ENCODE assay signal across 8 mouse cellular contexts in genomic region chr12:70686971-70687370, GRCm38 (mm10).
DNase-seq lines count a peak whose midpoint lies in the region; ATAC-seq and TF ChIP-seq lines count a peak whose summit lies in the region.

No protein-coding gene starts in this region.

- no peak for TF ChIP-seq CTCF in heart, postnatal 0 days (IDR thresholded peaks at IDR 0.05; ENCODE audit: low read depth)

- DNase-seq in hindbrain, embryonic 14.5 days (ENCODE audit: low spot score), result peak; percentile 53
- no peak for DNase-seq in hindbrain, embryonic 11.5 days (ENCODE audit: low spot score)
- peak; percentile 27 to 43 for DNase-seq in urinary bladder, postnatal 36 days (ENCODE audit: low spot score in 2 of 2)
- DNase-seq in urinary bladder, adult 2 months (ENCODE audit: low spot score), result no peak
- peak; percentile 62 for DNase-seq in heart, postnatal 0 days (ENCODE audit: low spot score)
- DNase-seq in right cerebral cortex, postnatal 25 days, result no peak
- DNase-seq in B cell, adult 2 months, result no peak

- no peaks in the 10 kb centered on the region for H3K27me3 ChIP-seq in hindbrain, embryonic 14.5 days (ENCODE audit: control insufficient read depth, insufficient read depth, low read length)
- H3K27me3 ChIP-seq in hindbrain, embryonic 11.5 days (ENCODE audit: control insufficient read depth, insufficient read depth, low read length), result no peaks in the 10 kb centered on the region
- no peaks in the 10 kb centered on the region for H3K27me3 ChIP-seq in heart, postnatal 0 days (ENCODE audit: control insufficient read depth, insufficient read depth, low read length)

- H3K27ac ChIP-seq in hindbrain, embryonic 14.5 days, result no peak overlapping the region
- no peak overlapping the region for H3K27ac ChIP-seq in hindbrain, embryonic 11.5 days (ENCODE audit: low read depth, low read length)
- H3K27ac ChIP-seq in heart, postnatal 0 days (ENCODE audit: low read depth), result no peak overlapping the region

- WGBS in hindbrain, embryonic 14.5 days, result 64% methylated on average over 12 of the region's 12 CpGs
- 91% methylated on average over 12 of the region's 12 CpGs for WGBS in hindbrain, embryonic 11.5 days
- WGBS in heart, postnatal 0 days, result 25% methylated on average over 12 of the region's 12 CpGs

- no peak overlapping the region for H3K4me2 ChIP-seq in hindbrain, embryonic 14.5 days (replicated peaks)
- no peak overlapping the region for H3K4me2 ChIP-seq in hindbrain, embryonic 11.5 days (replicated peaks; ENCODE audit: low read depth, low read length)
- no peak overlapping the region for H3K4me2 ChIP-seq in heart, postnatal 0 days (ENCODE audit: low read depth, low read length)

- no peak overlapping the region for H3K4me3 ChIP-seq in hindbrain, embryonic 14.5 days (replicated peaks; ENCODE audit: low read length)
- no peak overlapping the region for H3K4me3 ChIP-seq in hindbrain, embryonic 11.5 days (ENCODE audit: low read depth, low read length)
- no peak overlapping the region for H3K4me3 ChIP-seq in heart, postnatal 0 days (ENCODE audit: low read depth, low read length)

- H3K36me3 ChIP-seq in hindbrain, embryonic 14.5 days (replicated peaks; ENCODE audit: control insufficient read depth, insufficient read depth), result no peaks in the 10 kb centered on the region
- no peaks in the 10 kb centered on the region for H3K36me3 ChIP-seq in hindbrain, embryonic 11.5 days (ENCODE audit: control insufficient read depth, insufficient read depth, low read length)
- H3K36me3 ChIP-seq in heart, postnatal 0 days (replicated peaks; ENCODE audit: control insufficient read depth, insufficient read depth, low read length), result no peaks in the 10 kb centered on the region

- no peak for TF ChIP-seq EP300 in heart, postnatal 0 days (IDR thresholded peaks at IDR 0.05; ENCODE audit: low read depth)

- peaks cover 11% of the 10 kb centered on the region for H3K4me1 ChIP-seq in hindbrain, embryonic 14.5 days (replicated peaks; ENCODE audit: control insufficient read depth, insufficient read depth, low read length)
- H3K4me1 ChIP-seq in hindbrain, embryonic 11.5 days (replicated peaks; ENCODE audit: control insufficient read depth, insufficient read depth, low read length), result no peaks in the 10 kb centered on the region; the same call in 1 of the 2 replicates
- peaks cover 23% of the 10 kb centered on the region for H3K4me1 ChIP-seq in heart, postnatal 0 days (ENCODE audit: control insufficient read depth, insufficient read depth)

- no peaks in the 10 kb centered on the region for H3K9me3 ChIP-seq in hindbrain, embryonic 14.5 days (ENCODE audit: control insufficient read depth, low read length)
- no peaks in the 10 kb centered on the region for H3K9me3 ChIP-seq in hindbrain, embryonic 11.5 days (ENCODE audit: control insufficient read depth, low read length)
- no peaks in the 10 kb centered on the region for H3K9me3 ChIP-seq in heart, postnatal 0 days (replicated peaks; ENCODE audit: control insufficient read depth, low read length)

- H3K9ac ChIP-seq in hindbrain, embryonic 14.5 days, result no peak overlapping the region
- H3K9ac ChIP-seq in hindbrain, embryonic 11.5 days (ENCODE audit: low read depth, low read length), result no peak overlapping the region
- 0 out of 2 replicates have a peak overlapping the region, but pooled peaks have one; percentile 27 for H3K9ac ChIP-seq in heart, postnatal 0 days (replicated peaks; ENCODE audit: low read depth, low read length)

- no peak for ATAC-seq in hindbrain, embryonic 14.5 days (ENCODE audit: low FRiP score)
- no peak for ATAC-seq in hindbrain, embryonic 11.5 days (ENCODE audit: low FRiP score)
- ATAC-seq in heart, postnatal 0 days (ENCODE audit: insufficient read depth, low read depth), result peak; percentile 67
- no peak for ATAC-seq in granulocyte monocyte progenitor cell, adult 5-6 weeks (replicated peaks; ENCODE audit: poor library complexity, severe bottlenecking)

Comparison
In these comparisons a context has a peak if more than half of its experiments do, and no peak if none do; other contexts are left out.
1. DNase-seq: peak in hindbrain, embryonic 14.5 days (single experiment), urinary bladder, postnatal 36 days (2 of 2) and heart, postnatal 0 days (single experiment); none in hindbrain, embryonic 11.5 days (single experiment), urinary bladder, adult 2 months (single experiment), right cerebral cortex, postnatal 25 days (single experiment) and B cell, adult 2 months (0 of 2).